Mouse (Mus musculus) neutrophil, adult 65 days (primary cell): ENCODE results near the gene Gabrq. TPM values are rescaled to one million over a fixed set of nuclear protein-coding genes. Genes with fewer than 3 reads are reported as not detected.

Experiments used
- total RNA-seq: library from RNA; stranded (reverse); gene quantifications from 2 replicates; pipeline ENCODE4 v1.2.4, GENCODE M21; 2023

Gabrq gene
- total RNA-seq, result not detected in 2 replicates

GRCm38 (mm10) chrX:72824776-72825588 is at the start of gene Gabrq:
Gene Gabrq (plus strand): TSS chrX:72825178.

Other genes with a start within 250 kb of the Gabrq start
- gene Gabra3, start 168.3 kb upstream of the Gabrq start, total RNA-seq, result not detected in 2 replicates
- gene Cetn2, start 93.2 kb downstream of the Gabrq start, total RNA-seq, result 16.7 and 17.7 TPM in 2 replicates
- 4.4 and 5.0 TPM in 2 replicates for gene Nsdhl, start 93.4 kb downstream of the Gabrq start, total RNA-seq
- gene Zfp185, start 162.2 kb downstream of the Gabrq start, total RNA-seq, result not detected in 2 replicates
- 1.6 and 1.9 TPM in 2 replicates for gene Pnma5, start 211.9 kb downstream of the Gabrq start, total RNA-seq
- gene Pnma3, start 239.6 kb downstream of the Gabrq start, total RNA-seq, result not detected in 2 replicates